Mouse (Mus musculus) cerebral cortex, adult 2 months (tissue): ENCODE results near the gene Aqr.

Experiments
- WGBS: fragments of 180-500 bp; shearing (Covaris S2); methylation state at CpG from one replicate; pipeline ENCODE4 v1.1.7; 2018; 5-methylcytosine and 5-hydroxymethylcytosine counted together

Aqr gene

DNA sequence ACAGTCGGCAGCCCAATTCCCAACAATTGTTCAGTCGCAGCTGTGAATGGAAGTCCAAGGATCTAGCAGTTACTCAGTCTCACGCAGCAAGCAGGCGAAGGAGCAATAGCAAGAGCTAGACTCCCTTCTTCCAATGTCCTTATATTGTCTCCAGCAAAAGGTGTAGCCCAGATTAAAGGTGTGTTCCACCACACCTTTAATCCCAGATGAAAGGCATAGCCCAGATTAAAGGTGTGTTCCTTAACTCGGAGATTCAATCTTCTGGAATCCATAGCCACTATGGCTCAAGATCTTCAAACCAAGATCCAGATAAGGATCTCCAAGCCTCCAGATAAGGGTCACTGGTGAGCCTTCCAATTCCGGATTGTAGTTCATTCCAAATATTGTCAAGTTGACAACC lies at the start of gene Aqr:
Gene Aqr, minus strand, starts transcription at position 101 of the 400 bp plus-strand sequence.
- WGBS: 88% methylated on average over 1 of the region's 6 CpGs

DNA sequence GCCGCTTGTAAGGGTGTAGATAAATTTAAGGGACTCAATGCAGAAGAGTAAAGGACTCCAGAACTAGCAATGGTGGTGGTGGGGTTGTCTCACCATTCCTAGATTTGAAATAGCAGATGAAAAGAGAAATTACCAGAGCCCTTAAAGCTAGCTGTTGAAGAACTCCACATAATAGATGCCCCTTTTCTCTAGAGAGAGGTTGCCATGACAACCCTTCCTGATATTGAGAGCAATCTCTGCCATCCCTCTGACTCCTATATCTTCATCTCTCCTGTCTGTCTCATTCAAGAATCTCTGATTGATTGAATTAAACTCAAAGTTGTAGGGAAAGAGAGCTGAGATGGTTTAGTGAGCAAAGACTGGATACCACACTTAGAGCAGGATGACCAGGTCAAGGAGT lies 49.7 kb upstream of the Aqr start:
- WGBS: 74% methylated on average over 1 of the region's 1 CpGs

DNA sequence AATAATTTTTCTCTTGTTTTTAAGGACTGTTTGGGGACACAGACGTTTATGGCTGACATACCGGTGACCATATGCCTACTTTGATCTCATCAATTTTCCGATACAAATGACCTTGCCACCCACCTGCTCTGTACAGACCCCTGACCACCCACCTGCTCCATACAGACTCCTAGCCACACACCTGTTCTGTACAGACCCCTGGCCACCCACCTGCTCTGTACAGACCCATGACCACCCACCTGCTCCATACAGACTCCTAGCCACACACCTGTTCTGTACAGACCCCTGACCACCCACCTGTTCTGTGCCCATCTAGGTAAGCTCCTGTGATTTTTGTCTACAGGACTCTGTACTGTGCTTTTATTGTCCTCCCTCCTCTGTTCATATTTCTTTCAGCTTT lies 48.8 kb upstream of the Aqr start:
- WGBS: 90% methylated on average over 3 of the region's 3 CpGs

DNA sequence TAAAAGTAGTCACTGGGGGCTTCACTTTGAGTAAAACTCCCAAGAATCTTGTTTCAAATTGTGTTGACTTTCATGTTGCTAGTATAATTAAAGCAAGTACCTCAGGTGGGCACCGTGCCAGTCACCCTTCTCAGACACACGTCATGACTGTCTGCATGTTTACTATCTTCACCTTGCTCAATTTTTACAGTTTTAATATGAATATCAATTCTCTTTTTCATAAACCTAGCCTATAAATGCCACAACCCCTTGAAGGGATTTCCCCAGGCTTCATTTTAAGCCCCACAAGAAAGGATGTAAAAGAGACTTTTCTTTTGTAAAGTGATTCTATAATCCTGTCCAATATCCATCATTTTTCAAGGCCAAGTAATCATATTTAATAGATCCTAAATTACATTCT lies 44.4 kb upstream of the Aqr start:
- 75% methylated on average over 2 of the region's 2 CpGs for WGBS

DNA sequence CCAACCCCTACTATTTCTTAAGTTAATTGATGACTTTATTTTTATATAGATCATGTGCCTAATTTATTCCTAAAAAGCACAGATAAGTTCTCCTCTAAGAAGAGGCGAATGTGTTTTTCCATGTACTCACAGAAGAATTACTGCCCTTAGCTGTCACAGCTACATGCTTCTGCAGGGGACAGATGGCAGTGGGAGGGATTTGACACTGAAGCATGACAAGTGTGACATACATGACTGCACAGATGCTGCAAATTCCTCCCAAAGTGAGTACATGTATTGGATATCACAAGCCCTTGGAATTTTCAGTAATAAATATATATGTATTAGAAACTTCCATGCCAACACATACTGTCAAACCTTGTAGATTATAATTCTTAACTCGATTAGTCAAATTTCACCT lies 41.8 kb upstream of the Aqr start:
- WGBS: 66% methylated on average over 2 of the region's 2 CpGs

DNA sequence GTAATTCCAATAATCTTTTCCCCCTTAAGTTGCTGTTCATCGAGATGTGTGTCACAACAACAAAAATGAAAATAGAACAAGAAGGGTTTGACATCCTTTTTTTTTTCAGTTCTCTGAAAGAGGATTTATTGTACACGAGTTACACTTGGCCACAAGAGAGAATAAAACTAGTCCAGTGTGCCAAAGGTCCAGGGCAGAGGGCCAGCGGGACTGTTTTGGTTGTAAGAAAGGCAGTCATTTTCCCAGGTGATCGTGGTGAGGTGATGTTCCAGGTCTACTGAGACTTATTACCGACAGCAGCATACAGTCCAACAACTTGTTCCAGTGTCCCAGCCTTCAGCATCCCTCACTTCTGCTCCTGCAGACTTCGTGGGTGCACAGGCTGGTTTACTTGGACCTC lies 18.2 kb upstream of the Aqr start:
- WGBS: 66% methylated on average over 6 of the region's 6 CpGs

DNA sequence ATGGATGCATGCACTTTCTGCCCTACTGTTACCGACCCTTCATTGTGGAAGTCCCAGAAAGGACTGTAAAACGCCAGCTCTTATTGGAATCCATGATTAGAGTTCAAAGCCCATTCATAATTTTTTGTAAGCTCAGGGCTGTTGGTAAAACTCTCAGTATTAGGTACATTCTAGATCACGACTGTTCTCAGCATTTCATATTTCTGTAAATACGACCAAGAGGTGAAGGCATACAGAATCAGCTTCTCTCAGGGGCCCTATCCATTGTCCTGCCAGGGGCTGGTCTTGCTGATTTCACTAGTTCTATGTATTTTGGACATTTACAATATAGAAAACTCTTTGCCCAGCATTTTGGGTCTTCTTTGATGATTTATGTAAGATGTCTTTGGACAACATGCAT lies 14.8 kb upstream of the Aqr start:
- WGBS: 25% methylated on average over 4 of the region's 4 CpGs

DNA sequence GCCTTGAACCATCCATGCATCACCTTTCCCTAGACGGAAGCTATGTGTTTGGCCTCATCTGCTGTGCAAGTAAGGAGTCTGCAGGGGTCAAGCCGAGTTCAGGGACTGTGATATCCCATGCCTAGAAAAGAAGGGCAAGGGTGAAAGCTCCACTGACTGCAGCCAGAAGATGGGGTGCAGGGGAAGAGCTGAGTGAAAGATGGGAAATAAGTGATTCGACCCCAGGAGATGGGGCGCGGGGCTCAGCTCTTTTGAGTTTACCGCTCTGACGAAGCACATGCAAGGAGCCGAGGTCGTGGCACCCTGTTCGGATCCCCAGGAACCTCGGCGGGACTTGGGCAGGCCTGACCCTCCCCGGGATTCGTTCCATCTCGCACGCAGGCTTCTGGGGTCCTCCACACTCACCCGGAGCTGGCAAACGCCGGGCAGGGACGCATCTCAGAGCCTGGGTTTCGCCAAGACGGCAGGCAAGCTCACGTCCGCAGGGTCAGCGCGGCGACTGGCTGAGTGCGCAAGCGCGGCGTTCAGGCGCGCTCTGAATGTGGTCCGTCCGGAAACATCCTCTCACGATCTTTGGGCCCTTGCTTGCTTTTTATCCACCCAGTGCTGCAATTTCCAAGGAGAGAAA lies 14.2 kb upstream of the Aqr start, which contains the start of gene Zfp770:
Gene Zfp770, minus strand, starts transcription at position 538 of the 628 bp plus-strand sequence.
- under 1% methylated on average over 36 of the region's 36 CpGs for WGBS

DNA sequence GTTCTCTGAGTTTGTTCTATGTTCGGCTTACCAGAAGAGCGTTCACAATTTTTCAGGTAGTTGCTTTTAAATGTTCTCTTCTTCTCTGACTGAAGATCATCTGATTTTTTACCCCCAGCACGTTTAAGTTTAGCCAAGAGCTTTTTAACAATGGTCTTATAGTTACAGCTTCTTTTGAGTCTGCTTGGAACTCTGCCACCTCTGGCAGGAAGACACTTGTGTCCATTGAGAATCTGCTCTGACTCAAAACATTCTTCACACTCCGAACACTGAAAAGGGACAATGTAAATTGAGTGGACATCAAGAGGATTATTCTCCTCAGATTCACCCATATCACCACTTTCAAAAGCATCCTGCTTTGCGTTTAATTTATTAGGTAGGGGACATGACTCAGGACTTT lies 9.6 kb upstream of the Aqr start:
- 57% methylated on average over 5 of the region's 5 CpGs for WGBS

DNA sequence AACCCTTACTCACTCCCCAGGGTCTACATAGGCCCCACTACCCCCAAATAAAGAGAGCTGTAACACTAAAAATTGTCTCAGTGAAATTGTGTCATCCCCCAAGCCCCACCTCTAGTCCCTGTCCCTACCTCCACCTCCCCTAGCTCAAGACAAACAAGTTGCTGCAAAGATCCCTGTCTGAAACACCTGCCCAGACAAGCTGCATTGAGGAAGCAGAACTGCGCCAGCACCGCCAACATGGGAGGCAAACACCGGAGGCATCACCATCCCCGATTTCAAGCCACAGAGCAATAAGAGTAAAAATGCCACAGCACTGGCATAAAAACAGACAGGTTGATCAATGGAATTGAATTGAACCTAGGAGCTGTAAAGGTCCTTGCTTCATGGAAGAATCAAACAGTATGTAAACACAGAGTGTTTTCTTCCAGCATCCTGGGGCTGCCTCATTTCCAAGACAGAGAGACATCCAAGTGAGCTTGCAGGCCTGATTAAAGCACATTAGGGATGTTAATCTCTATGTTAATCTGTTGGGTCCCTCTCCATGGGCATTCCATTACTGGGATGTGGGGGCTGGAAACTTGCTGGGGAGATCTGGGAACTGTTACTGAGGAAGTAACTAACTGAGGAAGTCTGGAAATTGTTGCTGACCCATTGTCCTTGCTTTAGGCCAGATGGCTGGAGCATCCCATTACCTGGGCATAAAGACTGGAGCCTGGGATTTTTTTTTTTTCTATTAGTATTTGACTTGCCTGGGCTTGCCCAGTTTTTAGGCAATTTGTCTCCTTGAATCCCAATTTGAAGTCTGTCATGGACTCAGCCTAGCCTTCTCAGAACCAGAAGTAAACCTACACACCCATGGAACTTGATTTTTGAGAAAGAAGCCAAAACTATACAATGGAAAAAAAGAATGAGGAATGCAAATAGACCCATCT lies 8.8 kb downstream of the Aqr start:
- 65% methylated on average over 4 of the region's 4 CpGs for WGBS

DNA sequence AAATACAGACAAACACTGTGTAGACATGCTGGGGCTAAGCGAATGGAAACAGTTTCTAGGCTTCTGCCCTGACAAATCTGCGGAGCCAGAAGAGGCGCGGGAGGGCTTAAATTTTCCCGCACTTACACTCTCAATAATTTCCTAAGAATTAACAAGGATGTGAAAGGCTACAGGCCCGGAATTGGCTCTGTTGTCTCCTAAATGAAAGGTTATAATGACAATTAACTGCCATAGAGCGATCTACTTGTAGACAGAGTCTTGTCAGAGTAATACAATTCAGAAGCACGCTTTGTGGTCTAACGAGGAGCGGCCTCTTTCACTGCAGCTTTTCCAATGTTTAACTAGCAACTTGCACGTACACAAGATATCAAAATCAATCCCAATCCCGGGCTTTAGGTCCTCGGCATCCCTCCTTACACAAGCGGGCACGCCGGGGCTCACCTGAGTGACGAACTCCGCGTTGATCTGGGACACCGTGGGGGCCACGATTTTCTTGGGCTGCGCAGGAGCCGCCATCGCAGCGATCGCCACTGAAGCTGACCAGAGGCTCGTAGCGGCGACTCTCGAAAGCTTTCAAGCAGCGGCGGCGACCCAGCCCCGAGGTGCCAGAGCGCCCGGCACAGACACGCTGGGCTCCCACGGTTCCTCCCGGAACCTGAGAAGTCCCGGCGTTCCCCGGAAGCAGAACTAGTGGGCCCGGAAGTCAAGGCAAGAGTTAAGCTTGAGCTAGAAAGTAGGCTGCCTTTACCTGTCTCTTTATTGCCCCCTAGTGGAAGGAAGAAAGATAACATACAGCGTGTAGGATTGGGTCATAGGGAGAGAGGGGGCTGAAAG lies 12.0 kb downstream of the Aqr start:
- WGBS: under 1% methylated on average over 44 of the region's 44 CpGs

DNA sequence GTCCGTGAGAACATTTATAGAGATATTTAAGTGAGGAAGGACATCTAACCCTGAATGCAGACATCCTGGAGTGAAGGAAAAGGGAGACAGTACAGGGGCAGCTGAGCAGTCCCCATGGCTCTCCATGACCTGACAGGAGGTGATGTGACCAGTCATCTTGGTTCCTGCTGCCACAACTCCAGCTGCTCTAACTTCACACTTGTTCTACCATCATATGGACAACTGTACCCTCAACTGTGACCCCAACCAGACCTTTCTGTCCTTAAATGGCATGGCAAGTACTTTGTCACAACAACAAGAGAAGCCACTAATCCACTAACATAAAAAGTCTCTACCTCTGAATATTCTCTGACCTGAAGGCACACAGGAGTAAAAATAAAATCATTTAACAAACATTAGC lies 24.8 kb downstream of the Aqr start:
- WGBS: 100% methylated on average over 1 of the region's 1 CpGs

DNA sequence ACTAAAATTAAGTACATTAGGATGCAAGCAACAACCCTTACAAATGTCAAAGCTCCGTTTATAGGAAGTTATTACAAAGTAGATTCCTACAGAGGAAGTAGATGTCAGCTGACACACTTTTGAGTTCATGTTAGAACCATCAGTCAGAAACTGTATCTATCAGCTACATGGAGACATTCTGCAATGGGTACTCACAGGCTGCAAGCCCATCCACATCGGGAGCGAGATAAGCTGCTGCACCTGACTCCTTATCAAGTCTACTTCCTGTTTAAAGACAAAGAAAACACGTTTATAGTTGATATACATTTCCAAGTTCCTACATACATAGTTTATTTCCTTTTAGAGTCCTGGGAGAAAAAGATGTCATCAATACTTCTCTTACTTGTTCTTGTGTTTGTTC lies 29.5 kb downstream of the Aqr start:
- WGBS: 83% methylated on average over 4 of the region's 4 CpGs

DNA sequence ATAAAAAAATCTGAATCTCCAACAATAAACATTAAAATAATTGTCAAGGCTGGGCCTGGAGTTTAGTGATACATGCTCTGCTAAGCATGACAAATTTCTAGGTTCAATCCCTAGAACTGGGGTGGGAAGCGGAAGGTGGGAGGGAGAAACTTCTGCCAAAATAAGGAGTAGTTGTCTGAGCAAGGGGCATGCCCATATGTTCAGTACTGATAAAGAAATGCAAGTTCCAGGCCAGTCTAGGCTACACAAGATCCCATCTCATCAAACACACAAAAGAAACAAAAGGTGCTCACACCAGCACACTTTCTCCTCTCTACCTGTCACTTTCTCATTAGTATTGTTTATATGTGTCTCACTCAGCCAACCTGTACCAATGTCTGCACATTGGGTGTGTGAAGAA lies 30.2 kb downstream of the Aqr start:
- WGBS: 89% methylated on average over 1 of the region's 1 CpGs

DNA sequence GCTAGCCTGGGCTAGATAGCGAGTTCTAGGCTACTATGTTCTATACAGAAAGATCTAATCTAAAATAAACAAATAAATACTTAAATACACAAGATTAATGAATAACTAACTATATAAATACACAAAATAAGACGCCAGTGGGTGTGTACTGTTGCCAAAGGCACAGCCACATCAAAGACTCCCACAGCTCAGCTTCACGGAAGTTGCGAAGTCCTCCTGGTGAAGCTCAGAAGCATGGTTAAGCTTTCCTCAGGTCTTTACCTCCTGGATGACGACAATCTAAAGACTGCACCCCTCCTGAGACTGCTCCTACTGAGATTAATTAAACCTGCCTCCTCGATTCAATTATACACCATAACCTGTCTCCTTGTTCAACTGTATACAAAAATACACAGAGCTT lies 33.6 kb downstream of the Aqr start:
- WGBS: 81% methylated on average over 6 of the region's 6 CpGs

DNA sequence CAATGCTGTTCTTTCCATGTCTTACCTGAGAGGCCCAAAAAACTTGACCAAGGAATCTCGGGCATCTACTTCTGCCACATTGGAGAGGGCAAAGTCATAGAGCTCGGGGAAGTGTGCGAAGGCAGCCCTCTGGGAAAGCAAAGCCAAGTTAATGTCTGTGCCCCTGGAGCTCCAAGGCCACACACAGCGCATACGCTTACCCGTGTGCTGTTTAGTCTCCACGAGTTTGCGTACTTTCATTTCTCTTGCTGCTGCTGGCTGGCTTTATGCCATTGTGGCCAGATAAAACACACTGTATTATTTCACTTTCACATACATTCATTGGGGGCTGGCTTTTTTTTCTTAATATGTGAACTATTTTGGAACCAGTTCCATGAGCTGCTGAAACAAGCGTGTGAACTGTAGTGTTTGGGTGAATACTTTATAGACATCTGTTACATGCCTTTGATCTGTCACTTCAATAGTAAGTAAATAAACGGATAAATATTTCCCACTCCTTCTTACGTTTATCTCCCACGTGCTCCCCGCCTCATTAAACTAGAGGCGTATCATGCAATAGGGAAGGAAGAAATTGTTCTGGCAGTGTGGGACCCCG lies 39.9 kb downstream of the Aqr start:
- 83% methylated on average over 15 of the region's 15 CpGs for WGBS

DNA sequence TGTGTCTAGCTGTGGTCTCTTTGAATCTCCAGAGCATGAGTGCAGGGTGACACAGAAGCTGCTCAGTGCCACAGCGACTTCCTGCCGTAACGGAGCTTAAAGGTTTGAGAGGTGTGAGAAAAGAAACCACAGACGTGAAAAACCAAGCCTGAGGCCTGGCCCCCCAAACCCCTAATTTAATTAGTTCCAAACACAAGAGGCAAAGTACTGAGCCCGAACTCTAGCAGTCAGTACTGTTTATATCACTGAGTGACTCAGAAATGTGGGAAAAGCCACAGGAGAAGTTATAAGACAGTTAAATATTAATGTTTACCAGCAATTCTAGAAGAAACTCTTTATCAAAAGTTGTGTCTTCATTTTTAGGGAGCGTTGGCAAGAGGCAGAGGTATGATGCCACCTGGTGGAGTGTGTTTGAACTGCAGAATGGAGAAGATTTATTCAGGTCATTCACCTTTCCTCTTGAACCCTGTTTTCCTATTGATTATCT lies 41.5 kb downstream of the Aqr start:
- 70% methylated on average over 6 of the region's 6 CpGs for WGBS

DNA sequence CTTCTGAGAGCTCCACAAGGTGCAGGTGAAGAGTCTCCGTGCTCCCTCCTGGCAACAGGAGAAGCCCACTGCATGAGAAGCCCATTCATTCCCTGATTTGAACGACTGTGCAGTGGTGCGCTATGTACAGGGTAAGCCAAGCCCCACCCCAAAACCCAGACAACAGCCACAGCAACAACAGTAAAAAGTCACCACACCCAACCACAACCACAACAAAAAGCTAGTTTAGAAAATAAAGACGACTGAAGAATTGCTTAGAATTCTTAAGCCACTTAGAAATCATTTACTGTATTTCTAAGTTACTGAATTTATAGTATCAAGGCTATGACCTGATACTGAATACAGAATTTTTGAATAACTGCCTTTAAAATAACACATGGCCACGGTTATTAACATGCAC lies 41.9 kb downstream of the Aqr start:
- 89% methylated on average over 5 of the region's 5 CpGs for WGBS

DNA sequence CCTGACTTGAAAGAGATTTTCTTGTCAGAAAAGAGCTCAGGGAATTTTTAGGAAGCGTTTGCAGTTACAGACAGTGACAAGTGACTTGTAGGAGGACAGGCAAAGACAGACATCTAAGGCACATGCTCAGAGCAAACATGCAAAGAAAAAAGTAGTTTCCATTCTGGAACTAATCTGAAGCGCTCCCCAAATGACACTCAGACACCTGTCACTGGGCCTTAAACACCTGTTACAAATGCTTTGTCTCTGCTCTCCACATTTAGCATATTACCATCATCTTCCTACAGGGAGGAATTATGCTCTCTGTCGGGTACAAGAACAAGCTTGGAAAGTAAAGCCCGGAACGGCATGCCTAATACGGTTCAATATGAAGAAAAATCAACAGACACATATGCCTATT lies 43.0 kb downstream of the Aqr start:
- 72% methylated on average over 6 of the region's 6 CpGs for WGBS

DNA sequence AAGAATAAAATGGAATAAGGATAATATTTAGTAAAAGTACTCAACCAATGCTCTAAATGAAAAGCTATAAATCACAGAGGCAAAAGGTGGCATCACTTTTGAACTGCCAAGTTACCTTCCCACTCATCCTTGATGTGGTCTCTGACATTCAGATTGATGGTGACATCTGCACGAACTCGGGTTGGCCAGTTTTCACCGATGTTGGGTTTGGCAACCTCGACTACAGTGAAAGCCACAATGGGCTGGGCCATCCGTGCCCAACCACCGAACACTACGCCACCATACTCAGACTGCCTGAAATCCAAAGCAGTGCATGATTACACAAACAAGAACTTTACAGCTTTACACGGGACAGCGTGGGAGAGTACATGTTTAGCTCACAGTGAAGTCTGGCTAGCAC lies 50.1 kb downstream of the Aqr start:
- 95% methylated on average over 9 of the region's 9 CpGs for WGBS

DNA sequence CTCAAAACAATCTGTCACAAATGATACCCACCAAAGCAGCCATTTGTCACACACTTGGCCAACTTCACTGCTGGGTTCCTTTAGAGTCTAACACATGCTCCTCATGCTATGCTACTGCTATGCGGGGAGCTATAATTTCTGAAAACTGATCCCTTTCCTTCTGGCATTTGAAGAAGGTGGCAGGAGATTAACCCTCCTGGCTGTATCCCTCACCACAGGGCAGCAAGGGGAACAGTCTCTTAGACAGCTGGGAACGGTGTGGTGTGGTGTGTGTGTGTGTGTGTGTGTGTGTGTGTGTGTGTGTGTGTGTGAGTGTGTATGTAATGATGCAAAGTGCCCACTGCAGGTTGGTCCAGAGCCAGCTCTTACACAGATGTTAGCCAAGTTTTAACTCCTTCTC lies 51.0 kb downstream of the Aqr start:
- WGBS: 76% methylated on average over 2 of the region's 2 CpGs

DNA sequence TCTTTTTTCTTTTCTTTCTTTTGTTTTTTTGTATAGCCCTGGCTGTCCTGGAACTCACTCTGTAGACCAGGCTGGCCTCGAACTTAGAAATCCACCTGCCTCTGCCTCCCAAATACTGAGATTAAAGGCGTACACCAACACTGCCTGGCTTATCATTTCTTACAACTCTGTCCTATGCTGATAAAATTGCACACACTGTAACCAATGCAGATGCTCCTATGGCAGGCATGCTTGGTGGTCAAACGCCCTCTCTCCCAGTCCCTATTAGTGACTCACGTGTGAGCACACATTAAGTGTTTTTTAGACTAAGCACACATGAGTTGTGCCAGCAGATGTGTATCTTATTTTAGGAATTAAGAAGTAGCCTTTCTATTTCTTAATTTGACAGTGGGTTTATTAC lies 53.5 kb downstream of the Aqr start:
- 94% methylated on average over 4 of the region's 4 CpGs for WGBS
